Comparison of ENCODE assay signal across 14 mouse cellular contexts in the genomic region with DNA sequence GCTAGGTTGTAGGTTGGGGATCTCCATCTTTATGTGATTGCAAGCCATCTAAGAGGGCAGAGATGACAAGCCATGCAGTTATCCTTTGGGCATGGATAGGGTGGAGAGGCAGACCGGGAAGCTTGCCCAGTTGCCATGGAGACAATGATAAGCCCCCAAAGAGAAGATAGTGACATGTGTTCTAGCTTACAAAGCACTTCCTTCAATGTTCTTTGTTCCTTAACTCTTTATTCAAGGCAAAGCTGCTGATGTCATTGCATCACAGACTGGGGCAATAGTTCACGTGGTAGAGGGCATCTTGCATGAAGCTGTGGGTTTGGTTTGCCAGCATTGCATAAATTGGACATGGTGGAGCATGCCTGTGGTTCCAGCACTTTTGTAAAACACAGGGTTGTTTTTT. TPM values are rescaled to one million over a fixed set of nuclear protein-coding genes. Genes with fewer than 3 reads are reported as not detected.
DNase-seq lines count a peak whose midpoint lies in the region; ATAC-seq and TF ChIP-seq lines count a peak whose summit lies in the region.
"Had no signal": no experiment of that assay in that cellular context is flagged by ENCODE, and none has a peak within 500 bp of the region (broad histone marks: within the 10 kb centered on the region; RNA-seq: fewer than 3 reads in every experiment).

No protein-coding gene starts in this region.

- no peak for TF ChIP-seq EP300 in liver, postnatal 0 days (IDR thresholded peaks at IDR 0.05; ENCODE audit: low read depth)

- no peak overlapping the region for H3K9ac ChIP-seq in forebrain, embryonic 14.5 days (ENCODE audit: low read length)
- no peak overlapping the region for H3K9ac ChIP-seq in liver, postnatal 0 days (replicated peaks)
- H3K9ac ChIP-seq in liver, embryonic 12.5 days: no peak overlapping the region
- H3K9ac ChIP-seq in kidney, embryonic 14.5 days (ENCODE audit: low read depth, low read length): no peak overlapping the region
- H3K9ac ChIP-seq: liver, embryonic 15.5 days; neural tube, embryonic 13.5 days had no signal

- TF ChIP-seq CTCF in liver, postnatal 0 days (IDR thresholded peaks at IDR 0.05; ENCODE audit: low read depth): 0 out of 2 replicates have a peak, but pooled peaks have one; percentile 0

- no peak for ATAC-seq in forebrain, embryonic 14.5 days
- no peak for ATAC-seq in liver, postnatal 0 days
- ATAC-seq in liver, embryonic 12.5 days: no peak
- ATAC-seq in kidney, embryonic 14.5 days (ENCODE audit: low FRiP score, low TSS enrichment): no peak

- no peak overlapping the region for H3K4me2 ChIP-seq in forebrain, embryonic 14.5 days (ENCODE audit: low read length)
- no peak overlapping the region for H3K4me2 ChIP-seq in liver, postnatal 0 days (ENCODE audit: low read depth, low read length)
- H3K4me2 ChIP-seq in liver, embryonic 12.5 days: no peak overlapping the region
- no peak overlapping the region for H3K4me2 ChIP-seq in kidney, embryonic 14.5 days (replicated peaks; ENCODE audit: low read depth, low read length)
- H3K4me2 ChIP-seq: liver, embryonic 15.5 days; neural tube, embryonic 13.5 days had no signal

- no peak overlapping the region for H3K27ac ChIP-seq in forebrain, embryonic 14.5 days (ENCODE audit: low read depth, low read length)
- H3K27ac ChIP-seq in forebrain, embryonic 10.5 days: no peak overlapping the region
- no peak overlapping the region for H3K27ac ChIP-seq in liver, postnatal 0 days (ENCODE audit: low read depth)
- H3K27ac ChIP-seq in liver, embryonic 12.5 days: no peak overlapping the region
- H3K27ac ChIP-seq in kidney, embryonic 14.5 days (ENCODE audit: low read depth, low read length): no peak overlapping the region
- H3K27ac ChIP-seq: liver, embryonic 15.5 days; neural tube, embryonic 13.5 days had no signal

- 27% methylated on average over 2 of the region's 2 CpGs for WGBS in forebrain, embryonic 14.5 days
- WGBS in forebrain, embryonic 10.5 days: 76% methylated on average over 2 of the region's 2 CpGs
- WGBS in liver, postnatal 0 days (ENCODE audit: insufficient replicate concordance): 37% methylated on average over 2 of the region's 2 CpGs
- WGBS in liver, embryonic 12.5 days (ENCODE audit: insufficient replicate concordance): 25% methylated on average over 2 of the region's 2 CpGs
- WGBS in kidney, embryonic 14.5 days: 79% methylated on average over 2 of the region's 2 CpGs

- H3K27me3 ChIP-seq in forebrain, embryonic 14.5 days (replicated peaks; ENCODE audit: control insufficient read depth, insufficient read depth, low read length): no peaks in the 10 kb centered on the region
- no peaks in the 10 kb centered on the region for H3K27me3 ChIP-seq in forebrain, embryonic 10.5 days (ENCODE audit: poor library complexity, severe bottlenecking)
- no peaks in the 10 kb centered on the region for H3K27me3 ChIP-seq in liver, postnatal 0 days (ENCODE audit: insufficient read depth, low read length)
- H3K27me3 ChIP-seq in liver, embryonic 12.5 days (replicated peaks): no peaks in the 10 kb centered on the region
- H3K27me3 ChIP-seq in kidney, embryonic 14.5 days (ENCODE audit: control insufficient read depth, insufficient read depth, low read length): no peaks in the 10 kb centered on the region
- H3K27me3 ChIP-seq: liver, embryonic 15.5 days; neural tube, embryonic 13.5 days had no signal

- no peaks in the 10 kb centered on the region for H3K36me3 ChIP-seq in forebrain, embryonic 14.5 days (ENCODE audit: control insufficient read depth, insufficient read depth, low read length)
- H3K36me3 ChIP-seq in forebrain, embryonic 10.5 days (replicated peaks): no peaks in the 10 kb centered on the region
- H3K36me3 ChIP-seq in liver, postnatal 0 days (replicated peaks; ENCODE audit: insufficient read depth, low read length): no peaks in the 10 kb centered on the region
- H3K36me3 ChIP-seq in liver, embryonic 12.5 days: no peaks in the 10 kb centered on the region
- H3K36me3 ChIP-seq in kidney, embryonic 14.5 days (ENCODE audit: control insufficient read depth, insufficient read depth, low read length): no peaks in the 10 kb centered on the region
- H3K36me3 ChIP-seq: liver, embryonic 15.5 days; neural tube, embryonic 13.5 days had no signal

- no peaks in the 10 kb centered on the region for H3K4me1 ChIP-seq in forebrain, embryonic 14.5 days (ENCODE audit: control insufficient read depth, insufficient read depth, low read length)
- peaks cover 4% of the 10 kb centered on the region; the same call in 1 of the 2 replicates for H3K4me1 ChIP-seq in forebrain, embryonic 10.5 days
- 0 out of 2 replicates have a peak, but pooled peaks cover 3% of the 10 kb centered on the region for H3K4me1 ChIP-seq in liver, postnatal 0 days (ENCODE audit: insufficient read depth)
- no peaks in the 10 kb centered on the region for H3K4me1 ChIP-seq in liver, embryonic 12.5 days
- no peaks in the 10 kb centered on the region for H3K4me1 ChIP-seq in kidney, embryonic 14.5 days (ENCODE audit: control insufficient read depth, insufficient read depth, low read length)
- H3K4me1 ChIP-seq: liver, embryonic 15.5 days had no signal

- H3K4me3 ChIP-seq in forebrain, embryonic 14.5 days (ENCODE audit: low read depth, low read length): no peak overlapping the region
- H3K4me3 ChIP-seq in forebrain, embryonic 10.5 days: no peak overlapping the region
- H3K4me3 ChIP-seq in liver, postnatal 0 days (ENCODE audit: low read depth, low read length): no peak overlapping the region
- no peak overlapping the region for H3K4me3 ChIP-seq in liver, embryonic 12.5 days
- H3K4me3 ChIP-seq in kidney, embryonic 14.5 days (ENCODE audit: low read length): no peak overlapping the region
- H3K4me3 ChIP-seq: liver, embryonic 15.5 days; neural tube, embryonic 13.5 days had no signal

- H3K9me3 ChIP-seq in forebrain, embryonic 14.5 days (replicated peaks; ENCODE audit: control insufficient read depth, low read length): no peaks in the 10 kb centered on the region
- no peaks in the 10 kb centered on the region for H3K9me3 ChIP-seq in forebrain, embryonic 10.5 days
- no peaks in the 10 kb centered on the region for H3K9me3 ChIP-seq in liver, postnatal 0 days (ENCODE audit: low read length)
- no peaks in the 10 kb centered on the region for H3K9me3 ChIP-seq in liver, embryonic 12.5 days (replicated peaks)
- no peaks in the 10 kb centered on the region for H3K9me3 ChIP-seq in kidney, embryonic 14.5 days (ENCODE audit: control insufficient read depth, low read length)
- H3K9me3 ChIP-seq: liver, embryonic 15.5 days; neural tube, embryonic 13.5 days had no signal

- DNase-seq in forebrain, embryonic 14.5 days (ENCODE audit: low spot score): peak; percentile 56
- no peak for DNase-seq in forebrain, embryonic 10.5 days (ENCODE audit: extremely low spot score, low spot score)
- peak; percentile 44 for DNase-seq in liver, postnatal 0 days
- DNase-seq in thymus, postnatal 0 days (ENCODE audit: low spot score): peak; percentile 30
- DNase-seq in thymus, postnatal 25 days: no peak
- DNase-seq in spleen, postnatal 14 days (ENCODE audit: low spot score in 2 of 2): no peak
- DNase-seq: adrenal gland, postnatal 10 days; gastrocnemius, postnatal 36 days; kidney, adult 2 months; layer of hippocampus, postnatal 36 days had no signal

RNA-seq across cellular contexts. Expression of a gene that starts 27.1 kb away (rescaled TPM):
- 0.94 and 1.5 TPM in 2 replicates for polyA plus RNA-seq in forebrain, embryonic 14.5 days (2014; fragmentation: Nextera tagmentation; extraction: Ambion mirVana)
- 1.3 and 1.5 TPM in 2 replicates for polyA plus RNA-seq in forebrain, embryonic 10.5 days (2016; fragmentation: Nextera tagmentation; extraction: Ambion mirVana)
- polyA plus RNA-seq in liver, postnatal 0 days (2015; fragmentation: Nextera tagmentation; extraction: Ambion mirVana): 3.3 and 4.2 TPM in 2 replicates
- polyA plus RNA-seq in liver, embryonic 12.5 days (2016; fragmentation: Nextera tagmentation; extraction: Ambion mirVana): 4.6 and 5.2 TPM in 2 replicates
- 16.9 and 18.2 TPM in 2 replicates for polyA plus RNA-seq in thymus, postnatal 0 days (2015; fragmentation: Nextera tagmentation; extraction: Ambion mirVana)
- polyA plus RNA-seq in kidney, embryonic 14.5 days (2014; fragmentation: Nextera tagmentation; extraction: Ambion mirVana): 2.7 and 2.9 TPM in 2 replicates

Comparison
In these comparisons a context has a peak if more than half of its experiments do, and no peak if none do; other contexts are left out.
1. DNase-seq: peak in forebrain, embryonic 14.5 days (single experiment), liver, postnatal 0 days (single experiment) and thymus, postnatal 0 days (single experiment); none in forebrain, embryonic 10.5 days (single experiment), thymus, postnatal 25 days (single experiment) and spleen, postnatal 14 days (0 of 2).